Mouse (Mus musculus): ENCODE measurements around the gene Shroom3.

The Shroom3 gene

GRCm38 (mm10) chr5:92751488-92751887, 68.3 kb downstream of the Shroom3 start:
- no peak for DNase-seq (ENCODE audit: low read depth, low spot score)

DNA sequence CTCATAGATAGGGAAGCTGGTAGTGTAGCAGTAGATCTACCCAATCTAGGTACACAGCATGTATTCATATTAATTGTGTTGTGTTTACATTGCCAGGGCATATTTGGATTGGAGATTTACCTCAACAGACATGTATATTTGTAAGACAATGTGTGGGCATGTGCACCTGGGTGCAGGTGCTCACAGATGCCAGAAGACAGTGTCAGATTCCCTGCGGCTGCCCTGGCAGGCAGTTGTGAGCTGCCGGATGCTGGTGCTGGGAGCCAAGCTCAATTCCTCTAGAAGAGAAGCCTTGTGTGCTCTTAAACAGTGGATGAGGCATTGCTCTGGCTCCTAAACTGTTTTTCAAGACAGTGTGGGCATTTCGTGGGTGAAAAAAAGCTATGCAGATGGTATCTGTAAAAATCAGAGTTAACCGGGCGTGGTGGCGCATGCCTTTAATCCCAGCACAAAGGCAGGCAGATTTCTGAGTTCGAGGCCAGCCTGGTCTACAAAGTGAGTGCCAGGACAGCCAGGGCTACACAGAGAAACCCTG, 72.1 kb downstream of the Shroom3 start:
- no peak for DNase-seq (ENCODE audit: low read depth, low spot score)

DNA sequence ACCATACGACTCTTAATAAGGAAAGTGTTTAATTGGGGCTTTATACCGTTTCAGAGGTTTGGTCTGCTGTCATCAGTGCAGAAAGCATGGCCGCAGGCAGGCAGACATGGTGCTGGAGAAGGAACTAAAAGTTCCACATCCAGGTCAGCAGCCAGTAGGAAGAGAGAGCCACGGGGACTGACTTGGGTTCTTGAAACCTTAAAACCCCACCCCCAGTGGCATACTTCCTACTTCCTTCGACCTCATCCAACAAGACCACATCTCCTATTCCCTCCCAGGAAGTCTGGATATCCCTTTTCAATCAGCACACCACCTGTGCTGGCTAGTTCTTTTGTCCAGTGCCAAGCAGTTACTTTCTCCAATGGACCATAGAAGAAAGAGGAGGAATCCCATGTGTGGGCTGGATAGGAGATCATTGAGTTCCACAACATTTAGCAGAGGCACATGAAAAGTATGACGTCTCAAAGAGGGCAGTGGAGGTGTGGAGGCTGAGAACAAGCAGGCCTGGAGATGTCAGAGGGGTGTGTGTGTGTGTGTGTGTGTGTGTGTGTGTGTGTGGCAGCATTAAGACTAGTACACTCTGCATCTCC, 76.0 kb downstream of the Shroom3 start:
- DNase-seq (ENCODE audit: low read depth, low spot score): no peak

- DNase-seq (ENCODE audit: low read depth, low spot score): no peak
Measured at GRCm38 (mm10) chr5:92760542-92760941, 77.3 kb downstream of the Shroom3 start.

DNA sequence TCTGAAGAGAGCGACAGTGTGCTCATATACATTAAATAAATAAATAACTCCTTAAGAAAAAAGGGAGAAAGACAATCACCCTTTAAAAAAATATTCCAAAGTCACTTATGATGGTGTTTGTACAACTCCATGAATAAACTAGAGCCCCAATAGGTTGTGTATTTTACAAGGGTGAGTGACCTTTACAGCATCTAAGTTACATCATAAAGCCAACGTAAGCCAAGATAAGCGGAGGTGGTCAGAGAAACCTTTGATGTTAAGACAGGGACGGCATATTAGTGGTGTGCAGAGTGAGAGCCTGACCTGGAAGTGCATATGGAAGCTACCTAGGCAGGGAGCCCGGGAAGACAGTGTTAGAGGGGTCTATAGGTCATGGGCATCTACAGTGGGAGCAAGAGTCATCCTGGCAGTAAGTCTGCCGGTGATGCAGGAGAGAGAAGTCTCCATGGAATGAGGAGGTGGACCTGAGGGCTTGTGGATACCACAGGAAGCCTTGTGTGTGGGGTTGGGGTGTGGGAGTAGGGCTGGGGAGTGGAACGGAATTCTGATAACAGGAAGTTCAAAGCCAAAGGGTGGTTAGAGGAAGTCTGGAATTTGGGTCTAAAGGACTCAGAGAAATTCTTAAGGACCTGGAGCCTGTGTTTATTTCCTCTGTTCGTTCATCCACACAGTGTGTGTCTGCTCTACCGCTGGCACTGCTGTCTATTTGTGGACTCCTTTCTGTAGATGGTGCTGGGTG, 78.5 kb downstream of the Shroom3 start:
- DNase-seq (ENCODE audit: low read depth, low spot score): no peak

GRCm38 (mm10) chr5:92762425-92762824, 79.2 kb downstream of the Shroom3 start:
- DNase-seq (ENCODE audit: low read depth, low spot score): no peak

DNA sequence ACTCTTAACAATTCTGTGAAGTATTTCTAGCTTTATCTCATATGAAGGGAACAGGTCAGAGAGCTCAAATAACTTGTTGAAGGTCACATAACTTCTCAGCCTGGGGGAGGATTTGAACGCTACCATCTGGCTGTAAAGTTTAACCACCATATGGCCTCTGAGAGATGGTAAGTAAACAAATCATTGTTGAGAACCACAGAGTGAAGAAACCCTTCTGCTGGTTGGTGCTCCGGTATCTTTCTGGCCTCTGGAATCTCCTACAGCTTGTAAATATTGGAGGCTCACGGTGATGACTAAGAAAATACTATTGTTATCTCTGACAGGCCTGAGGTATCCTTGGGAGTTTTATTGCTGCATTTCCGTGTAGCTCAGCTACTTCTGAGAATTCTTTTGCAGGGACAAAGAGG, 80.3 kb downstream of the Shroom3 start:
- no peak for DNase-seq (ENCODE audit: low read depth, low spot score)

DNA sequence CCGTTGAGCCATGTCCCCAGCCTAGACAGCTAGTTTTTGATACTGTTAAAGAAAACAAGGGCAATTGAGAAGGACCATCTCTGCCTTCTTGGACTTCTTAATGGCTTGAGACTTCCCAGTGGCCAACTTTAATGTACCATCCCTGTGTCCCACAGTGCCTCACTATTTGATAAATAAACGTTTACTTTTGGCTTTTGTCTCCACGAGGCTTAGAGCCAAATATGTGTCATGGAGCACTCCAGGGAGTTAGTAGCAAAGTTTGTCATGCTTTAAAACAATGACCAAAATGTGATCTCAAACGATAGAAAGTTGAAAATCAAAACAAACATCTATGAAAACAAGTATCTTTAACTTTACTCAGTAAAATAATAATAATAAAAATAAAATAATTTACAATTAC, 83.1 kb downstream of the Shroom3 start:
- no peak for DNase-seq (ENCODE audit: low read depth, low spot score)

DNA sequence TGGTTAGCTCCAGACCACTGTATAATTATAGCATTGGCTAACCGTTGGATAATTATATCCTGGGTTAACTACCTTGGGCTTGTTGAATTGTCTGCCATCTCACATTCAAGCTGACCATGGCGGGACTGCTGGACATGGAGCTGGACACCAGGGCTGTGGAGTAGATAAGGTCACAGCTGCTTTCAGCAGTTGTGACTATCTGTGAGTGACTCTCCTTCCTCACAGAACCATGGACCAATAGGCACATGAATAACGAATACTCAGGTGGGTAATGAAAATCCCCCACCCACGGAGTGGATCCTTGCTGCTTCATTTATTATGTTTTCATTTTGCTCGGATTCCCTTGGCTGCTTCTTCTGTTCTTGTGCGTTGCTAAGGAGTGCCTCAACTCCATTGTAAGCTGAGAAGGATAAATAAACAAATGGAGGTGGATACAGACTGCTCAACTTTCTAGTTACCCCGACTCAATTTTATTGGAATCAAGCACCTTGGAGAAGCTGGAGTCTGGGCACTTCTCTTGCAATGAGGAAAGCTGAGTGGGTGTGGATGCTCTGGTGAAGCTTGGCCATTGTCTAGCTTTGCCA, 84.1 kb downstream of the Shroom3 start:
- no peak for DNase-seq (ENCODE audit: low read depth, low spot score)

DNA sequence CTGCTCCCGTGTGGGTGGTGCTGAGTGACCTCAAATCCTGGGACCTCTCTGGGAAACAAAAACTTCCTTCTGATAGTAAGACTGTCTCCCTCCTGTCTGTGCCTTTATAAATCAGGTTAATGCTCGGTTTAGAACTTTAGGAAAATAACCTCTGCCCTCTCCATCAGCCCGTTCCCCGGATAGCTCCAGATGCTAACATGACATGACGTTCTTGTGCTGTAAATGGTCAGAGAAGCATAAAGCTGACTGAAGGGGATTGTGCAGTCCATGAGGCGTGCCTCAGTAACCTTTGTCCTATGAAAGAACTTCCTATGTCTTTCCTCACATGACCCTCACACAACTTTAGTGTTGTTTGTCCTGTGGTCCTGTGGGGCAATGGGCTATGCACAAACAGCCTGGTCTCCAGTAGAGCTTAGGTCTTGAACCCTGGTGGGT, 84.6 kb downstream of the Shroom3 start:
- DNase-seq (ENCODE audit: low read depth, low spot score): no peak

- no peak for DNase-seq (ENCODE audit: low read depth, low spot score)
Measured at GRCm38 (mm10) chr5:92773821-92774220, 90.6 kb downstream of the Shroom3 start.

DNA sequence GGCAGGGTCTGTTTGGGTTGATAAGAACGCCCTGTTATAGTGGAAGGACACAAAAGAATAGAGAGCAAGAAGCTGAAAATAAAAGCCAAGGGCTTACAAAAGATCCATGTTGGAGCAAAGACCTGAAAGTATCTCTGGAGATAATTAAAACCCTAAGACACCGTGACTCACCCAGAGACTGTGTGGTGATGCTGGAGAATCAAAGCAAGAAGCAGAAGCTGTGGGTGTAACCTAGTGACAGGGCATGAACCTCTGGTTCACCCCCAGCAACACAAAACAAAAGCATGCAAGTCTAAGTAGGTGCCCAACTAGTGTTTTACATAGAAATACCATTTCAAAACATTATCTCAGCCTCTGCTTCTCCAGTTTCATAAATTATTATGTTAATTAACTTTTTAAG, 91.2 kb downstream of the Shroom3 start:
- no peak for DNase-seq (ENCODE audit: low read depth, low spot score)

GRCm38 (mm10) chr5:92774893-92775292, 91.7 kb downstream of the Shroom3 start:
- no peak for DNase-seq (ENCODE audit: low read depth, low spot score)

GRCm38 (mm10) chr5:92778395-92778794, 95.2 kb downstream of the Shroom3 start:
- DNase-seq (ENCODE audit: low read depth, low spot score): no peak

DNA sequence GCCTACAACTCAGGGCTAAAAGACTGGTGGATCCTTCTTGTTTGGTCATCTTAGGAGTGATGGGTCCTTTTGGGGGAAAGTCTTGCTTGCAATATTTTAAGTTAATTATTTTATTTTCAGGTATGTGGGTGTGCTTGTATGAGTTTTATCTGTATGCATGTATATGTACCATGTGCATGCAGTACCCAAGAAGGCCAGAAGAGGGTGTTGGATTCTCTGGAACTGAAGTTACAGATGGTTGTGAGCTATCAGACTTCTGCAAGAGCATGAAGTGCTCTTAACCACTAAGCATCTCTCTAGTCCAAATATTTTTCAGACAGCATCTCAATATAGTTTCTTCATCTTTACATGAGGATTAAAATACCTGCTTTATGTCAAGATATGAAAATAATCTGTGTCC, 97.8 kb downstream of the Shroom3 start:
- DNase-seq (ENCODE audit: low read depth, low spot score): no peak

GRCm38 (mm10) chr5:92784037-92784860, 101.0 kb downstream of the Shroom3 start:
- DNase-seq (ENCODE audit: low read depth, low spot score): no peak

- DNase-seq (ENCODE audit: low read depth, low spot score): no peak
Measured at GRCm38 (mm10) chr5:92785870-92786436, 102.7 kb downstream of the Shroom3 start.

GRCm38 (mm10) chr5:92788990-92789389, 105.8 kb downstream of the Shroom3 start:
- no peak for DNase-seq (ENCODE audit: low read depth, low spot score)

GRCm38 (mm10) chr5:92796089-92796990, 113.1 kb downstream of the Shroom3 start:
- DNase-seq (ENCODE audit: low read depth, low spot score): no peak

DNA sequence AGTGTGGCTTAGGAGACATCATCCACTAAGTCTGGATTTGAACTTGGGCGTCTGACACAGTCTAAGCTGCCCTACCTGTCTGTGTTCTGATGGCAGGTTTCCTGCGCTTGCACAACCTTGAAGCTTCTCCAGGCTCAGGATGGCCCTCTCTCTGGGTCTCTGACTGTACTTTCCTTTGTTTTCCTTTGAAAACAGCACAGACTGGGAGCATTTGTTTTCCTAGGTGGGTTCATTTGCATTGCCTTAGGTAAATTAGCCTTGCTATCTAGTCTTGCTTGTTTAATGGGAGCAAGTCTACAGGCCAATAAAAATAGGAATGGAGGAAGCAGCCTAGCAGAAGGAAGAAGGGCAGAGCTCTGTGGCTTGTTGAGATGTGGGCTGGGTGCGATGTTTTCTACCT, 114.7 kb downstream of the Shroom3 start:
- no peak for DNase-seq (ENCODE audit: low read depth, low spot score)

DNA sequence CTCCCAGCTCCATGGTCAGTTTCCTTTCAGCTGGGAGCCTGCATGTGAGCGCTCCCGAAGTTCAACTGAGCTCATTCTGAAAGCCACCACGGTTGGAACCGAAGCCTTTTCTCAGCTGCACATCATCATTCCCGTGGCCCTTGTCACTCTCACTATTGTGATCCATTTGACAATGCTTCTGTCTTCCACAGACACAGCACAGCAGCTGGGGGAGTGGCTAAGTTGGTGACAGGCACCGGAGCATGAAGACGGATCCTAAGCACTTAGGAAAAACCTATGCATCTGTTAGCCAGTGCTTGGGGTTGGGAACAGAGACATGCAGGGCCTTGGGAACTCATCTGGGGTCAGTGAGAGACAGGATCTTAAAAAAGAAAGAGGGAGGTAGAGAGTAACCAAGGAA, 121.1 kb downstream of the Shroom3 start:
- no peak for DNase-seq (ENCODE audit: low read depth, low spot score)
